Mouse (Mus musculus) layer of hippocampus, postnatal 10 days (tissue): ENCODE measurements around the gene Eef1akmt1. TPM values are rescaled to one million over a fixed set of nuclear protein-coding genes. Genes with fewer than 3 reads are reported as not detected.

Experiments used
- DNase-seq, 2 experiments: peaks; one replicate each; pipeline ENCODE4 v3.0.0; 2021; ENCODE audit warnings: low spot score in 2 of 2
- total RNA-seq, 2 experiments: library from RNA; stranded (reverse); gene quantifications; 2 replicates each; pipeline ENCODE4 v1.2.3; 2021

Gene Eef1akmt1
- total RNA-seq, 2 experiments from 2014 or later, result 27.7 to 35.0 TPM

DNA sequence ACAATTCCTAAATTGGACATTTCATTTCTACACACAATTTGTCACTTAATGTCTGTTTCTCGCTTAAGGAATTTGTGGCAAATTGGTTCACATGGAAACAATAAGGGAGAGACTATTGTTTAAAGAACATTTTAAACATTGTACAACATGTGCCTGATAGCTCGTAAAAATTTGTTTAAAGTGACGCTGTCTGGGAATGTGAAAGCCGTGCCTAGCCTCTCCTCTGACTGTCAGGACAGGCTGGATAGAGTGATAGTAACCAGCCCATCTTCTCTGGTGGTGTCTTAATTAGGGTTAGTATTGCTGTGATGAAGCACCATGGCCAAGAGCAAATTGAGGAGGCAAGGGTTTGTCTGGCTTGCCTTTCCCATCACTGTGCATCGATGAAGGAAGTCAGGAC, 24.4 kb downstream of the Eef1akmt1 start:
- DNase-seq, result no peak

DNA sequence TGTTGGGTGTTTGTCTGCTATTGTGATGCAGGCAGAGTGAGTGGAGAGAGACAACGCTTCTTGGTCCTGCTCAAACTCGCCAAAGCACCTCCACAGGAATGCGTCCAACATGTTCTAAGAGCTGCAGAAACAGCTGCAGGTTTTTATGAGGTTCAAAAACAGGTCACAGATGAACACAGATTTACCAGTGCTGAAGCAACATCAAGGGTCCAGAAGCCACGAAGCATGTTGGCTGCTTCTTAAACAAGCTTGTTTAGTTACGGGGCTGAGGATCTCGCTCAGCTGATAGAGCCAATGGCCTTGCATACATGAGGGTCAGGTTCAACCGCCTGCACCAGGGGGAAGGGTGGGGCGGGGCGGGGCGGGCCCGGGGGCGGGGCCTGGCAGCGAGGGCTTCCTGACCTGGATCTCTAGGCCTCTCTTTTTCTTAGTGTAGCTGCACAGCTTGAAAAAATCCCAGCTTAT, 24.8 kb downstream of the Eef1akmt1 start:
- no peak for DNase-seq

DNA sequence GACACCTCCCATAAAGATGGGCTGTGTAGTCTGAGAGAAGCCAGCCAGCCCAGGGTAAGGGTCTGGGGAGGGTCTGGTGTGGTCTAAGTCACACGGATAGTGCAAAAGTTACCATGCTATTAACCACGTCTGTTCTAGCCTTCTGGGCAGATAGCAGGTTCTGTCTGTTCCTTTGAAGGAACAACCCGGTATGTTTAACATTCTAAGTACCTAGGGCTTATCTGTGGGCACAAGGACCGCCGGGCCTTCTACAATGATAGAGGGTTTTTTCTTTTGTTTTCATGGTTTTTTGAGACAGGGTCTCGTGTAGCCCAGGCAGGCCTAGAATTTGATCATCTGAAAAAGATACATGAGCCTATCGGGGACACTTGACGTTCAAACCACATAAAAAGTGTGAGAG, 25.3 kb downstream of the Eef1akmt1 start:
- DNase-seq, result no peak

DNA sequence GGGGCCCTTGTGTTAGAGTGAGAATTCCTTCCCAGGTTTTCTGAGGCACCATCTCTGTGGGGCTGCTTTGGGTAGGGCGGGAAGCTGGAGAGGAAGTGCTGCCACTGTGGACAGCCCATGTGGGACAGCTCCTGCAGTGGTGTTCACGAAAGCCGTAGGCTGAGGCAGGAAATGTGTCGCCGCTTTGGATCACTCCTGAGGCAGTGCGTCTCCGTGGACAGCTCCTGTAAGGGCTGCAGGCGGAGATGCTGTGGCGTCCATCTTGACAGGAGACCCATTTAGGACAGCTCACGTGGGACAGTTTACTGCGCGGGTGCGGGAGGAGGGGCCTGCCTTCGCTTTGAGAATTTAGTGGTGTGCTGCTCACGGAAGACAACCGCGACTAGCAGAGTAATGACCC, 25.9 kb downstream of the Eef1akmt1 start:
- no peak for DNase-seq

DNA sequence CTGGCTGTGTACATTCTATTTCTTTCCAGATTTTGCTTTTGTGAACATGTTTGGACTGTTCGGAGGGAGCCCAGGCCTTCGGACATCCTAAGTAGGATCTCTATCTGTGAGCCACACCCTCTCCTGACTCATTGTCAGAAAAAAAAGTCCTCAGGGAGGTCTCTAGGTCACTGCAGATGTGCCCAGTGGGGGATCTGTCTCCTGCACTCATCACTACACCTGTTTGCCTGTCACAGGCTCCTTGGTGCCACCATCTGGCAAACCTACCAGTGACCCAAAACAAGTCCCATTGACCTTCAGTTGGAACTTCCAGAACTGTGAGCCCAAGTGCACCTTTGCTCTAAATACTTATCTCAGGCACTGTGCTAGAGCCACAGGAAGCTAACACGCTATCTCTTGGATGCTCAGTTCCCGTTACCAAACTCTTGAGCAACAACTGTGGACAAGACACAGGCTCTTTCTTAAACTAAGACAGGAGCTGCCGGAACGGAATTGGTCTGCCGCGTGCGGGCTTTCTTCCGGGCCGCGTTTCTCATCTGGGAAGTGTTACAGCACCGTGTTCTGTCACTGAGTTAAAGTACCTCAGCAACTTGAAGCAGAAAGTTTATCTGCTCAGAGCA, 27.9 kb downstream of the Eef1akmt1 start:
- DNase-seq, result no peak

DNA sequence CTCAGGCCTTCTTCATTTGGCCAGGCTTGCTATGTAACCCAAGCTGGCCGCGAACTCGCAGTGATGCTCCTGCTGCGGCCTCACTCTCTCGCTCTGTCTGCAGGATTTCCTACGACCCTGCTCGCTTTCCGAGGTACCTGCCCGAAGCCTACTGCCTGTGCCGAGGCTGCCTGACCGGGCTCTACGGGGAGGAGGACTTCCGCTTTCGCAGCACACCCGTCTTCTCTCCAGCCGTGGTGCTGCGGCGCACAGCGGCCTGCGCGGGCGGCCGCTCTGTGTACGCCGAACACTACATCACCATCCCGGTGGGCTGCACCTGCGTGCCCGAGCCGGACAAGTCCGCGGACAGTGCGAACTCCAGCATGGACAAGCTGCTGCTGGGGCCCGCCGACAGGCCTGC, 29.2 kb downstream of the Eef1akmt1 start:
- no peak for DNase-seq

DNA sequence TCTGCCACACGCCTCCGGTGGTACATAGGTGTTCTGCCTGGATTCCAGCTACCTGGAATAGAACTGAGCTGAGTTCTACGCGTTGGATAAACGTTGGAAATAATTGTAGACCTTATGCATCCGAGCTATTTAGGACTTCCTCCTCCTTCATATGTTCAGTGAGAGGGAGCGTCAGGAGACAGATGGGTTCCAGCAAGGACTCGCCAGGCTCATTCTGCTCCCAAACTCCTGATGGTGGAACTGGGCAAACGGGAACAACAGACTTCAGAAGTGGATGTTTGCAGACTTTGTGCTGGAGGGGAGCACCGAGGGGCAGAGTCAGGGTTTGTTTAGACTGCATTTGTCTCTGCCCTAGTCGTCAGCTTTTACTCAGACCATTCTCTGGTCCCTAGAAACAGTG, 30.7 kb downstream of the Eef1akmt1 start:
- DNase-seq, result no peak

DNA sequence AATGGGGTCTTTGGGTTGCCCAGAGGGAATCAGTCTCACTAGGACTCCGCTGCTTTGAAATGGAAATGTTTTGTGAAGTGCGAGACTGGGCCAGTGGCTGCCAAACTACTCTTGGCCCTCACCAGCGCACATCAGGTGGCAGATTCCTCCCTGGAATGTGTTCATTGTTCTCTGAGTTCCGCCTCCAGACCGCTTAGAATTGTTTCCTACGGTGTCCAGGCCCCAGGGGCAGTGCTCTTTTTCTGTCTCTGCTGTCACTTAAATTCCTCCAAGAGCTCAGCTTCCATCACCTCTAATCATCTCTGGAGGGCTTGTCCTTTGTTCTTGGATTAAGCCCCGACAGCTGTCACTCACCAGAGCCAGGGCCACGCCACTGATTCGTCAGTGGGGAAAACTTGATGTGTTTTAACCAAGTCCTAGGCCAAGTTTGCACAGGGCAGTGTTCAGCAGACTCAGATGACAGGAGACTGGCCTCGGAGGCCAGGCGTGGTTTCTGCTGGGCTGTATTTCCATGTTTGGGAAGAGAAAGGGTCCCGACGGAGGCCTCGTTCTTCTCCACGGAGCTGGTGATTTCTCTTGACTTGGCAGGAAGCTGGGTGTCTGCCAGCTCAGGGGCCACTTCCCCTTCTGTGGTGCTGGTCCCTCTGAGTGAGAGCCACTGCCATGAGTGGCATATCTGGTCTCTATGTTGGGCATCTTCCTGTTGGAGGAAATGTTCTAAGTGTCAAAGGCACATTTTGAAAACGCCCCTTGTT, 34.0 kb downstream of the Eef1akmt1 start:
- DNase-seq, result peak in 1 of 2 experiments; percentile 29

DNA sequence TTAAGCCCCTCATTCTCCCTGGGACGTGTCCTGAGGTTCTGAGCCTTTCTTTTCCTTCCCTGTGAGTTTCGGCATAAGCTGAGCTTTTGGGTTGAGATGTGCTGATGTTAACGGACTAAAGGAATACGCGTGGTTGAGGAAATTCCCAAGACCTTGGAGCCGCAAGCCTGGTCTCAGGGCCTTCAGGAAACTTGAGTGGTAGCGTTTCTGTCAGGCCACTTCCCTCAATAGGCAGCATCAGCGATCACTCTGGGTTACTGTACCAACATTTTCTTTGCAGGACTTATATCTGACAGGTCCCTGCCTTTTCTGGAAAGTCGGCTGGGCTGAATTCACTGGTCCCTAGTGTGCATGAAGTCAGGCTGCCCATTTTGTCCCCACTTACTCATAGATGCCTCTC, 34.6 kb downstream of the Eef1akmt1 start:
- no peak for DNase-seq

DNA sequence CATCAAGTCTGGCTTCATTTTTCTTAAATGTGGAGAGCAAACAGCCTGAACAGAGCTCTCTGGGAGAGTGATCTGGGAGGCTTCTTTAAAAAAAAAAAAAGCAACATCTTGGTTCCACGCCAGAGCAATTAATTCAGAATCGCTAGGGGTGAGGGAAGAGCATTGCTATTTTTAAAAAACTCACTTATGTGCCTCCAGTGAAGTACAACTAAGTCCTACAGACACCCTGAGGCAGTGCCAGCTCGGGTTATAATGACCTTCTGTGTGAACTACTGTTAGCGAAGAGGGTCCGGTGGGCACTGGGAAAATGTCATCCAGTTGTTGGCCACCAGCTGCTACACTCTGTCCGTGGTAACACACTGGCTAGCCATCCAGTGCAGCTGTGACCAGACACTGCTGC, 35.8 kb downstream of the Eef1akmt1 start:
- peak in 1 of 2 experiments; percentile 44 for DNase-seq

DNA sequence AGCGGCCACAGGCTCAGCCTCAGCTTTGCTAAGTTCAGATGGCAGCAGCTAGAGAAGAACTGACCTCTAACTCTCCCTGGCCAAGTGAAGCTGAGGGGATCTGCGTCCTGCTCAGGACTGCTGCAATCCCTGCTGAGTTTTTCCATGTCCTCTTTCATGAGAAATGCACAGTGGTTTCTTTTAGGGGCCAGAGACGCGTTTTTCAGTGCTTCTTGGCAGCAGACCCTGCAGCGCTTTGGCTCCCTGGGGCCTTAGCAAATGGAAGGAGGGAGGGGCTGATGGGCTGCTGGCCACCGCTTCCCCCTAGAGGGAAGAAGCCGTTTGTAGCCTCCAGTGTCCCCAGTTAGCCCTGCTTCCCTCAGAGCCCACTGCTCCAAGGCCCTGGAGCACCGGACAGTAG, 36.5 kb downstream of the Eef1akmt1 start:
- peak in 1 of 2 experiments; percentile 67 for DNase-seq

DNA sequence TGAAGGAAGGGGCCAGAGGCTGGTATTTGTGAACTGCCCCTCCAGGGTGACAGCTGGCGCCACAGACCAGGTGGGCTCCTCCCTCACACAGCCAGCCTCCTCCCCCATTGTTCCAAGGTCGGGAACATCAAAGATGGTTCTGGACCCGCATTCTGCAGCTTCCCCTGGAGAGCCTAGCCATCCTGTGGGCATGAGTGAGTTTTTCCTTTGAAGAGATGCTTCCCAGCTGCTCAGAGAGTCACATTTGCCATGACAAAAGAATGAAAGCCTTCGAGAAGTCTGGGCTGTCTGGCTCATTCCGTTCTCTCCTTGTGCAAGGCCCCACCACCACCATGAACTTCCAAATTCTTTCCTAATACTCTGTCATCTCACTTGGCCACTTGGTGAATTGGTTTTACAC, 37.1 kb downstream of the Eef1akmt1 start:
- peak in 1 of 2 experiments; percentile 14 for DNase-seq

DNA sequence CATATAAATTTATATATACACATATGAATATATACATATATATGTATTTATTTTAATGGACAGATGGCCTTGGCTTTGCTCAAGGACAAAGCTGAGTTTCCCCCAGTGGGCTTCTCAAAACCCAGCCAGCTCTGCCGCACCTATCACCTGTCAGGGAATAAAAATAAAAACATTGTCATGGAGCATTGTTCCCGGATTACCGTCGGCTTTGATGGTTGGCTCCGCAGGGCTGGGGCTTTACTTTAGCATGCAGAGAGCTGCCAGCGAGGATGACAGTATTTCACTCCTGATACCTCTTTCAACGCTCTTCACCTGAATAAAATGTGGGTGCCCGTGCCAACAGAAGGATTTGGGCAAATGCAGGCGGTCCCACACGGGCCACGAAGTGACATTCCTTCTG, 37.6 kb downstream of the Eef1akmt1 start:
- peak in 1 of 2 experiments; percentile 15 for DNase-seq

DNA sequence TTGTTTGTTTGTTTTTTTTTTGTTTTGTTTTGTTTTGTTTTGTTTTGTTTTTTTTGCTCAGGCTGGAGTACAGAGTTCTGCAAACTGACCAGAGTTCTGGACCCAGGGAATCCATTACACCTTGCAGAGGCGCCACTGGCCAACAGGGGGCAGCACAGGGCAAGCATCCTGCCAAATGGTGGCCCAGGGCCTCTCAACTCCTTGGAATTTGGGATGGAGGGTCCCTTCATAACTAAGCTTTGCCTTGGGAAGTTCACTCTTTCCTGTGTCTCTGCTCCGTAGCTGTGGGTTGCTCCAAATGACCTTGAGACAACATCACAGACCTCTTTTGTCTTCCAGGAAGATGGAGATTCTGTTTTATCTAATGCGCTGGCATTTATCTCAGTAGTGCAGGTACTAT, 38.2 kb downstream of the Eef1akmt1 start:
- peak; percentile 72 to 73 for DNase-seq

DNA sequence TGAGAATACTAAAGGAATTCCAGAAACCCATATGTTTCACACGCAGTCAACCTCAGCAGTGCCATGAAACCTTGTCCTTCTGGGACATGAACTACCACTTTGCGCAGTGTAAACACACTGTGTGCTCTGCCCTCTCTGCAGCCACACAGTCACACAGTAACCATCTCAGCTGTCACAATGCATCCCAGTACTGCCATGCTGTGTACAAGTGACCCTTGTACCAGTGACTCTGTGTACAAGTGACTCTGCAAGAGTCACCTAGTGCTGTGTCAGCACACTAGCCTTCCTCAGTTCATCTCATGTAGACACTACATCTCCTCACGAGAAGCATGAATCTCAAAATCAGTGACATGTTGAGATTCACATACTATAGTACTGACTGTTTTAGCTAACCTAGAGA, 38.8 kb downstream of the Eef1akmt1 start:
- no peak for DNase-seq

DNA sequence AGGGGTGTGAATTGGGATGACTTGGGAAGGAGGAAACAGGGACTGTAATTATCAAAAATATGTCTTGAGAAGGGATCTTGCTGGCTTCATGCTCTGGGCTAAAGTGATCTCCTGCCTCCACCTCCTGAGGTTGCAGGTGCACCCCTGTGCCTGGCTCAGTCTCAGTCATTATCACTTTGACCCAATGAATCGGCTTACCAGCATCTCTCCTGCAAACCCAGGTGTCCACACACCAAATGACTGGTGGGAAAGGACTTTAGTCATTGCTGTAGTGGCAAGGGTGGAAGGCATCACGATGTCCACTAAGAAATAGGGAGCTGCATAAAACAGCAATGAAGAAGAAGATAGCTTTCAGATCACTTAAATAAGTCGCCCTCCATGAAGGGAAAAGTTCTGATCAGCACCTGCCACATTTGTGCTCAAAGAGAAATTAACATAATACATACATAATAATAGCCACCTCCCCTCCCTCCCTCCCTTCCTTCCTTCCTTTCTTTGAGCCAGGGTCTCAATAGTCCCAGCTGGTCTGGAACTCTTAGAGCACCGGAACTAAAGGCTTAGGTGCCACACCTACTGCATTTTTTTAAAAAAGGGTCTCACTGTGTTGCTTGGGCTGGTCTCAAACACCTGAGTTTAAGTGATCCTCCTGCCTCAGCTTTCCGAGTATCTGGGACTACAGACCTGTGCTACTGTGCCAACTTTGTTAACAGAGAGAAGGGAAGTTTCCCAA, 41.5 kb downstream of the Eef1akmt1 start:
- DNase-seq, result no peak

DNA sequence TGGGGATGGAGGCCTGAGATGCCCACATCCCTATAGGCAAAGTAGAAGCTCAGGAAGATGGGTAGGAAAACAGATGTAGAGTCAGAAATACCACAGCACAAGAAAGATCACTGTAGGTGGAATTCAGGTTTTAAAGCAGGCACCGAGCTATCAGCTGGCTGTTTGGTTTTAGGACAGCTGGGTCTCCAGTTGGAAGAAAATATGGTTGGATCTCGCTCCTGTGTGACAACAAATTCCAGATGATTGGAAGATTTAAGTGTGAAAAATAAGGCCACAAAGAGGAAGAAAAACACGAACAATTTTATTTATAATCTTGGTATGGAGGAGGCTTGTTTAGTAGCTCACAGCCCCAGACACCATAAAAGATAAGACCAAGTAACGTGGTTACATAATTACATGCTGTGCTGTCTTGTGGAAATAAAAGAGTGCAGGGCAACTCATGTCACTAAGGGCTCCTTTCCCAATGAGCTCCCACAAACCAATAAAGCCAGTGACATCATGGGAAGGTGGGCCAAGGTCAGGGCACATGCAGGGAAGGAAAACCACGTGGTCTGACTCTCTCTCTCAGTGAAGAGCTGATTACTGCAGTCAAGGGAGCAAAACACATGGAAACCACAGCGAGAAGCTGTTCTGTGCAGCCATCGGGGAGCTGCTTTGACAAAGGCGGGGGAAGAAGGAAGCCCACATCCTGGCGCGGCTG, 42.2 kb downstream of the Eef1akmt1 start:
- DNase-seq, result peak in 1 of 2 experiments; percentile 20

DNA sequence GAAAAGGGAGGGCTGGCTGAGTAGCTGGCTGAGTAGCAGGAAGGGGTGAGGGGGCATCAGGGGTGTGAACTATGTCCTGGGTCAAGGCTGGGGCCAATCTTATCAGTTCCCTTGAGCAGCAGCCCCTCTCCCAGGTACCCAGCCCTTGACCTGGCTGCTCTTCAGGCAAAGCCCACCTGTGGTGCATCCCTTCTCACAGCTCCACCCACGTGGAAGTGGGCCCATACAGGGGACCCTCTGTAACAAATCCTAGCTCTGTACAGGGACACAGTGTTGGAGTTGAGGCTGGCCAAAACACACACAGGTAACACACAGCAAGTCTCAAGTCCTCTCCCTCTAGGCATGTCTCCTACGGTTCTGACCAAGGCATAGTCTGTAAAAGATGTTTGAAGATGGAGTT, 43.8 kb downstream of the Eef1akmt1 start:
- no peak for DNase-seq

DNA sequence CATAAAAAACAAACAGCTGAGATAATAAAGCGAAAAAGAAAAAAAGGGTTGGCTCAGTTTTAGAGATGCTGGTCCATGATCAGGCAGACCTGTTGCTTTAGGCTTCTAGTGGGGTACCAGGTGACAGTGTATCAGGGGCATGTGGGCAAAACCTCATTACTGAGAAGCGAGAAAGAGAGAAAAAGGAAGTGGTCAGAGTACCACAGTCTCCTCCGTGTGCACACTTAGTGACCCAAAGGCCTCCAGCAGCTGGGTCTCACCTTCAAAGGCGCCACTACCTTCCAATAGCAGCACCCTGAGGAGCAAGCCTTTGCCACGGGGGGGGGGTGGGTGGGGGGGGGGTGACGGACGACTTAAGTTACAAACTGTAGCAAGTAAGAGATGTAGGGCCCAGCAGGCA, 44.3 kb downstream of the Eef1akmt1 start:
- no peak for DNase-seq

DNA sequence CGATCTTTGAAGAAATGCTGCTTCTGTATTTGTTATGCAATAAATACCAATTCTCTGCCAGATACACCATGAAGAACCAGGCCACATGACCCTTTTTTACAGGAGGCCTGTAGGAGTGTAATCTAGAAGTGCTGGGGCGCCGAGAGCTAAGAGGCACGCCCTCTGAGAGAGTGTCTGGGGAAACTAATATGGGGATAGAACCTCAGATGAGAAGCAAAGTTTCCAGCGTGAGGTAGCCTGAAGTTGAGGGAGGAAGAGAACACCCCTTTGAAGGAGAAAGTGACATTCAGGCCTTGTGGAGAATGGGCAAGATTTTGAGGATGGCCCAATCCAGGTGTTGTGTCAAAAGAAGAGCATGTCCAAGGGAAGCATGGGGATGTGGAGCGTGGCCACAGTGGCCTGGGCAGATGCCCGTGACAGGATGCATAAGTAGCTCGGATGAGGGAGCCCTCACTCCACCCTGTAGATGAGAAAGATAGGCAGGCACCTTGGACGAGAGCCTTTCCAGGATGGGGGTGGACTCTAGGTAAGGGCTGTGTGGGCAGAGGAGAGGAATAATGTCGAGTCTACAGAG, 45.3 kb downstream of the Eef1akmt1 start:
- DNase-seq, result peak in 1 of 2 experiments; percentile 17

DNA sequence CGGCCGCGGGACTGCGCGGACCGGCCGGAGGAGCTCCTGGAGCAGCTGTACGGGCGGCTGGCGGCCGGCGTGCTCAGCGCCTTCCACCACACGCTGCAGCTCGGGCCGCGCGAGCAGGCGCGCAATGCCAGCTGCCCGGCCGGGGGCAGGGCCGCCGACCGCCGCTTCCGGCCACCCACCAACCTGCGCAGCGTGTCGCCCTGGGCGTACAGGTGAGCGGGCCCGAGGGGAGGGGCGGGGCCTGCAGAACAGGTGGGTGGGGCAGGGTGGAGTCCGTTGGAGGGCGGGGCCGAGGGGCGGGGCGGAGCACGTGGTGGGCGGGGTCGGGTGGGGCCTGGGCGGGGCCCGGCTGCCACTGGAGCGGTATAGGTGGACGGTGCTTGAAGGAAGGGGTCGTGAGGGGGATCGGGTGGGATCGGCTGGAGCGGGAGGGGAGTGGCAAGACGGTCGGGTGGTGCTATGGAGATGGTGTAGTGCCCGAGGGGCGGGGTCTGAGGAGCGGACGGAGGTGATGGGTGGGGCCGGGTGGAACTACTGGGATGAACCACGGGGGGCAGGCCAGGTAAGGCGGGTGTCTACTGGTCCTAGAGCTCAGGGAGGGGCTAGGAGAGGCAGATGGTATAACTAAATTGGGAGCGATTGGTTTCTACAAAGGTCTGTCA, 45.9 kb downstream of the Eef1akmt1 start:
- DNase-seq, result peak; percentile 54 to 70
